Mouse (Mus musculus): ENCODE results near the gene Pld1.

Pld1 gene

DNA sequence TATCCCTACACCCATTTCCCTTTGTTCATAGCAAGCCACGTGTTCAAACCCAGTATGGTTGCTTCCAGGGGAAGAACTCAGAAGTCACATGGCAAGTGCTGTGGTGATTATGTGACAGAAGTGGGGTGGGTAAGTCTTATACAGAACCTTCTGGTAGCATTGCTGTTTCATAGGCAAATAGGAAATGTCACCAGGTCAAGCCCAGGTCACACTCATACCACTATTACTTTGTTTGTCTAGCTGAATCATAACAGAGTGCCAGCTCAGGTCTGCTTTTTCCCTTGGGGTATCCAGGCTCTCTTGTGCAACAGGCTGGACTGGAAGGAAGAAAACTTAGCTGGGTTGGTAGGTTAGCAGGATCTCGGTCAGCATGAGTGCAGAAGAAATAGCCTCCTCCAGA lies 219.5 kb downstream of the Pld1 start:
- DNase-seq (ENCODE audit: low spot score in 2 of 2): no peak

GRCm38 (mm10) chr3:28158916-28159315 lies 220.4 kb downstream of the Pld1 start:
- no peak for DNase-seq (ENCODE audit: low spot score in 2 of 2)

GRCm38 (mm10) chr3:28162346-28162745 lies 223.9 kb downstream of the Pld1 start:
- DNase-seq (ENCODE audit: low spot score in 2 of 2): no peak

DNA sequence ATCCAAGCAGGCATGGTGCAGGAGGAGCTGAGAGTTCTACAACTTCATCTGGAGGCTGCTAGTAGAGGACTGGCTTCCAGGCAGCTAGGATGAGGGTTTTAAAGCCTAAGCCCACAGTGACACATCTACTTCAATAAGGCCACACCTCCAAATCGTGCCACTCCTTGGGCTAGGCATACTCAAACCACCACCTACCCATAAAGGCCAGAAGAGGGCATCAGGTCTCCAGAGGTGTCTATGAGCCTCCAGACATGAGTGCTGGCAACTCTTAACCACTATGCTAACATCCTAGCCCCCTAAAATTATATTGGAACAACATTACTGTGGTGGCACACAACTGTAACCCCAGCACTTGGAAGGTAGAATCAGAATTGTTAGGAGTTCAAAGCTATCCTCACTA lies 226.2 kb downstream of the Pld1 start:
- no peak for DNase-seq (ENCODE audit: low spot score in 2 of 2)

DNA sequence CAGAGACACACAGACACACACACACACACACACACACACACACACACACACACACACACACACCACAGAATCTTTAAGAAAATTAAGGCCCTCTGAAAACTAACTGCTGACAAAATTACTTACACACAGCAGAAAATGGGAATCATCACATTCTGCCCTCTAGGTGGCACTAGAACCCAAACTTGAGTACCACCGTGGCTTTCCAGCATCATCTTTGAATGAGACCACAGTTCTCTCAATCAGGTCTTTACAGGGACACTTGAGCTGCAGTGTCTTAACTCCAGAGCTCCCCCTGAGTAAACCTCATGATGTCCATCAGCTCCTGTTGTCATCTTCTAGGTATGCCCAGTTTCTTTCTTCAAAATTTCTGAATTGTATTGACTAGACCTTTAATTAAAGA lies 227.1 kb downstream of the Pld1 start:
- DNase-seq (ENCODE audit: low spot score in 2 of 2): peak; percentile 25 to 62

- no peak for DNase-seq (ENCODE audit: low spot score in 2 of 2)
Observed at GRCm38 (mm10) chr3:28167796-28168505, 229.5 kb downstream of the Pld1 start.

DNA sequence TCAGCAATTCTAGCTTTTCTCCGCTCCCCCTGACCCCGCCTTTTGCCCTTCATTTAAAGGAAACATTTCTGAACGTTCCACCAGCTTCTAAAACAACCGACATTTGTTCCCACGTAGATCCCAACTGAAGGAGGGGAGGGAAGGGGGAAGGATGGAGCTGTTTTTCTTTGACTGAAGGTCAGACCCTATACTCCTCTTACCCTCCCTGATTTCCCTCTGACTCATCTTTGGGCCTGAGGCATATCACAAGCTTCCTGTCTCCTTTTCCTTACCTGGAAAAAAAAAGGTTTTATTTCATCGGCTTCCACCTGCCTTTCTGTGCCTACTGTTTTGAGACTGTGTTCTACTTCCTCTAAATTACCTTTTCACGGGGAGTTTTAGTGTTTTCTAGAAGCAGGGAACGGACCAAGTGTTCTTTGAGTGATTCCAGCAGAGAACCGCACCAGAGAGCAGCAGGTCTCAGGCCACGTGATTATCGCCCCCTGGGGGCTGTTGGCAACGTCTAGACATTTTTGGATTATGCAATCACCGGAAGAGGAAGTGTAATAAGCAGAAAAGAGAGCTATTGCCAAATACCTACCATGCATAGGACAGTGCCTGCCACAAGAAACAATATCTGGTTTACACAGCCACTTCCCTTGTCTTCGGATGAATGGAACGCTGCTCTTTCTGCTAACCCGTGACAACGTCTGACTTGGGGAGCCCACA lies 232.6 kb downstream of the Pld1 start:
- DNase-seq (ENCODE audit: low spot score in 2 of 2): peak; percentile 70 to 71

DNA sequence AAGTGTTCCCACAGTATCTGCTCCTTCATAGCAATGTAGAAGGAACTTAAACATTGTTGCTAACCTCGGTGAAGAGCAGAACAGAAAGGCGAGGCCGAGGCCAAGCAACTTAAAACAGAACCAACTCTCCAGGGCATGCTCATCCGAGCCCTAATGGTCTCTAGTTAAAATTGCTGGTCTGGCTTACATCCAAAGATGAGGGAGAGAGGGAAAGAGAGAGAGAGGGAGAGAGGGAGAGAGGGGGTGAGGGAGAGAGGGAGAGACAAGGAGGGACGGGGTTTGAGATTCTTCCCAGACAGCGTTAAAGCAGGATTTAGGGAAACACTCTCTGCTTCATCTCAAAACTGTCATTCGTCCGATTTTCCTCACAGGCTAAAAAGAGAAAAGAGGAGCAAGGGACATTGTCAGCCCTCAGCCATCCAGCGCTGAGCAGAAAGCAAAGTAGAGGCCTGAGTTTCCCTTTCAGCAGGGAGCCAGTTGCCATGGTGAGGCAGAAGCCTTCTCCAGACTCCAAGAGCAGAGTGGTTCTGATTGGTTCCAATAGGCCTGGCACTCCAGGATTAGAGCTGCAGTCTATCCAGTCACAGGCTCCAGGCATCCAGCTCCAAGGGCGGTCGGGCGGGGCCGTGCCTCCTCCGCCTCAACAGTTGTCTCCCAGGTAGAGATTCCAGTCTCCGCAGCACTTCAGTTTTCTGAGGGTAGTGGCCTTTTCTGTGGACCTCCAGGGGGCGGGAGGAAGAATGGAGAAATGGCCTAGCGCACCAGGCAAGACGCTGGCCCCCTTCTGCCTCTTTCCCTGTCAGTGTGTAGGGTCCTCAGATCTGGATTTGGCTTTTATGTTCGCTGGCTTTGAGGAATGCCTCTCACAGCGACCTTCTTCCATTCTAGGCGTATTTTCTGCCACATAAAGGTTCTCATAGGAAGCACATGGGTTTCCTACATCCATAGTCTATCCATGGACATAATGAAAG lies 237.8 kb downstream of the Pld1 start:
- no peak for DNase-seq (ENCODE audit: low spot score in 2 of 2)

DNA sequence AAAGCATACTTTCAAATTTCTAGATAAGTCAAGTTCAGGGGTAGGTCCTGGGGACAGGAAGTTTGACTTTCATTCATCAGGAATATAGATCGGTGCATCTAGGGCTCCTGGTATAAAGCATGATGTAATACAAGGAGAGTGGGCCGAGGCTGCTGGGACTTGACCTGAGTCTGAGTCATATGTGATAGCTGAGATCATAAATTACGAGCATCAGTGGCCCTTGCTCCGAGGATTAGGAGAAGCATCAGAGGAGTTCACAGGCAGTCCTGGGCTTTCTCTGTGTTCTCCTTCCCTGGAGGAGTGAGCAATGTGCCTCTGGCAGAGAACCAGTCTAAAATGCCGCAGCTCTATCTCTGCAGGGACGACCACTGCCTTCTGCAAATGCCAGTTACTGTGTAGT lies 239.8 kb downstream of the Pld1 start:
- DNase-seq (ENCODE audit: low spot score in 2 of 2): no peak
